Mouse (Mus musculus): ENCODE measurements around the gene Skap2.

GRCm38 (mm10) chr6:51851544-51851943 lies 160.8 kb downstream of the Skap2 start:
- TF ChIP-seq CTCF (IDR thresholded peaks at IDR 0.05; ENCODE audit: extremely low read depth, insufficient read depth, insufficient read length, insufficient replicate concordance) (no peak), POLR2A (IDR thresholded peaks at IDR 0.05; ENCODE audit: low read depth, low read length) (no peak)
